Mouse (Mus musculus): ENCODE results near the gene Cald1.

The Cald1 gene

DNA sequence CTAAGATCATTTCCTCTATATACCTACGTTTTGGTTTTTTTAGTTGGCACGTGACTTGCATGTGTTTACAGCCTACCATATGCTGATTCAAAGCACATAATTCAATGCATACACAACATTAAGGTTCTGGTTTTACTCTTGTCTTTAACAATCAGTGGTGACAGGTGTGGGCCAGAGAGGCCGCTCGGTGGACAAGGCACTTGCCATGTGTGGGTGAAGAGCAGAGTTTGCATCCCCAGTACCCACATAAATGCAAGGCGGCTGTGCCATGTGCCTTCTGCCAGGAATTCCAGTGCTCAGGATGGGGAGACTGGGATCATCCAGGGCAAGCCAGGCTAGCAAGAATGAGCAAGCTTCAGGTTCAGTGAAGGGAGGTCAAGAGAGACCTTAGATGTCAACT is 14.8 kb downstream of the Cald1 start:
- no peak for DNase-seq (ENCODE audit: low spot score)

DNA sequence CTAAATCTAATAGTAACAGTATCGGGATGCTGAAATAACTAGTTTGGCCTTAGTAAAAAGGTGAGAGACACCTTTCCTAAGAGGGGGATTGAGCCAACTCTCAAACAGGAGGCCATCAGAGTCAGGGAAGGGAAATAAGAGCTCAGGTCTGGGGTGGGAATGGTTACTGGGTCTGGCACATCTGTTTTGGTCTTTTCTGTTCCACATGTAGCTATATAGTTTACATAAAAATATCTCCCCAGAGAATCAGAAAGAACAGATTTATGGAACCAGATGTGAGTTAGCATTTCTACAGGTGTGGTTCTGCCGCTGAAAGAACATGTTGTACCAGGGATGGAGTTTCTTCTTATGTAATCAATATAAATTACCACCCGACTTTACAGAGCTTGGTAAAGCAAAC is 17.1 kb downstream of the Cald1 start:
- DNase-seq (ENCODE audit: low spot score), result no peak

DNA sequence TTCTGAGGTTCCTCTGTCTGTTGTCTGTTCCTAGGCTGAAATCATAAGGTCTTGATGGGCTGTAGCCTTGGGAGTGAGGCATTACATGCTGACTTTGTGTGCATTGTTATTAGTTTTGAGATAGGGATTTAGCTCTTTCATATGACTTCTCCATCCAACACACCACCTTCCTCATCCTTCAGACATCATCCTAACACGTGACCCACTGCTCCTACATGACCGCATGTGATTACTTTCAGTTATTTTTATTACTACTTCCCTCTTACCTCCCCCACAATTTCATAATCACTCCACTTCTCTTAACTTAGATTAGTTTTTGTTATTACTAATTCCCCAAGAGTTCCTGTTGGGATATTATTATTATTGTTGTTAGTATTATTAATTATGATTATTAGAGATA is 21.2 kb downstream of the Cald1 start:
- DNase-seq (ENCODE audit: low spot score), result no peak

GRCm38 (mm10) chr6:34620242-34620641 is 21.9 kb downstream of the Cald1 start:
- no peak for DNase-seq (ENCODE audit: low spot score)

DNA sequence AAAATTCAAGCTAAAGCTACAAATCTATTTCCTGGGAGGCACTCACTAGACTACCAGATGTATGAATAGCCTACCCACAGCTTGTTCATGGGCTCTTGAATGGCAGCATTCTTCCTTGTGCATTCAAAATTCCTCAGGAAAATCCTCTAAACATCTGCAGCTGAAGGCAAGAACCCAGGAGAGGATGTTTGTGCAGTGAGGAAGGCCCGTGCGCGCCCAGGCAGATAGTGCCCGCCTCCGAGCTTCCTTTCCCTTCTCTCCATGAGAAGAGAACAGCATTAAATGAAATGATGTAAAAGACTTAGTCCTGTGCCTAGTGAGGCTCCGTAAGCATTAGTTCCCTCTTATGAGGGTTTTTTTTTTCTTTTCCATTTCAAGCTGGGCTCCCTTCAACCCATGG is 24.6 kb downstream of the Cald1 start:
- DNase-seq (ENCODE audit: low spot score), result no peak

GRCm38 (mm10) chr6:34623290-34623689 is 25.0 kb downstream of the Cald1 start:
- no peak for DNase-seq (ENCODE audit: low spot score)

- DNase-seq (ENCODE audit: low spot score), result no peak
Measured at GRCm38 (mm10) chr6:34624536-34624935, 26.2 kb downstream of the Cald1 start.

DNA sequence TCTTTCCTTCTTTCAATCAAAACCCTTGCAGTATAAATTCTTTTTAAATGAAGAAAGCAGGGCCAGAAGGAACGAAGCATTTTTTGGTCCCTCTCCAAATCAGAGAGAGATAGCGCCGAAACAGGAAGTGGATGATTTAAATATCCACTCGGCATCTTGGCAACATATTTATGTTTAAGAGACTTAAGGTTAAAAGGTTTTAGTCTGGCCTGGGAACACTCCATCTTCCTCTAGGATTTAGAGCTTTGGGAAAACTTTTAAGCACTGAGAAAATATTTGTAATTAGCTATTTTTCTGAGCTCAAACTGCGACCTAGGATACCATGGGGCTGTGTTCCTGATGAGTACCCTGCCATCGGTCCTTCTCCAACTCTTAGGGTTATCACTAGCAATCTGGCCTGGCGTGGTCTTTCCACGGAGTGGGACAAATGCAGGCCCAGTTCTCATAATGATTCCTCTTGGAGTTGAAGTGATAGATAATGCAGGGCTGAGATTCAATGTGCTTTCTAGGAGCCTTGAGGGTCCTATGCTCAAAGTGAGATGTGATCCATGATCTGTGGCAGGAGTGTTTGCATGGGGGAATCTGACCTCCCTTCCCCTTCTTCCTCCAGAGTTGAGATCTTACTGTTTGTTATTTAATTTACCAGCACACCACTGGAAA is 28.4 kb downstream of the Cald1 start:
- no peak for DNase-seq (ENCODE audit: low spot score)

- DNase-seq (ENCODE audit: low spot score), result no peak
Measured at GRCm38 (mm10) chr6:34628131-34628530, 29.8 kb downstream of the Cald1 start.

DNA sequence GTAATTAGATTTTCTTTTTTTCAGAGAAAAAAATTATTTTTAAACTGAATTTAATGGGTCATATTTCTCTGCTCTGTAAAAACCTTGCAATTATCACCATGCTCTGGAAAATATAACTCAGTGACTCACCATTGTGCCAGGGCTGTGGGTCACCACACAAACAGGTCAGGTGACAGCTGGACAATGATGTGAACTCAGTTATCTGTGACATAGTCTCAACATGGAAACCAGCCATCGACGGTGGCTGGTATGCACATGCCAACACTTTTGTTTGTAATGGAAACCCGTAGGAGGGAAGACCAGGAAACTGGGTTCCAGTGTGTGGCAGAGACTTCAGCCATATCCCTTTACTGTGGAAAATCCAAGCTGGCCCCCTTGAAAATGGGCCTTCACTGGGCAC is 35.5 kb downstream of the Cald1 start:
- DNase-seq (ENCODE audit: low spot score), result no peak

GRCm38 (mm10) chr6:34637588-34638438 is 39.5 kb downstream of the Cald1 start:
- DNase-seq (ENCODE audit: low spot score), result no peak

DNA sequence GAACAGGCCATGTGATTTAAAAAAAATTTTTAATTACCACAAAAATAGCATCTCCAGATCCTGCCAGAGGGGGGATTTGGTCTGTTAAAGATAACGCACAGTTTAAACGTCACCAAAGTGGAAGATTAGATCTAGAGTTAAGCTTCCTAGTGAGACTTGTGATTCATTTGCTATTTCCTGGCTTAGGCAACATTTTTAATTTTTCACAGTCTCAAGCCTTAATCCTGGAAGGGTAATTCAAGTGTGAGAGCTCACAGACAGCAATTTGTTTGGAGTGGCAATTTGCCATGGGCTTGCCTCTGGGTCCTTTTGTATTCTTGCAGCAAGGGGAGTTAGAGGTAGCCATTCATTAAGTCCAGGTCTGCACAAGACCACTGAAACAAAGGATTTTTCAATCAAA is 40.4 kb downstream of the Cald1 start:
- DNase-seq (ENCODE audit: low spot score), result peak; percentile 9

GRCm38 (mm10) chr6:34640226-34640625 is 41.9 kb downstream of the Cald1 start:
- no peak for DNase-seq (ENCODE audit: low spot score)

DNA sequence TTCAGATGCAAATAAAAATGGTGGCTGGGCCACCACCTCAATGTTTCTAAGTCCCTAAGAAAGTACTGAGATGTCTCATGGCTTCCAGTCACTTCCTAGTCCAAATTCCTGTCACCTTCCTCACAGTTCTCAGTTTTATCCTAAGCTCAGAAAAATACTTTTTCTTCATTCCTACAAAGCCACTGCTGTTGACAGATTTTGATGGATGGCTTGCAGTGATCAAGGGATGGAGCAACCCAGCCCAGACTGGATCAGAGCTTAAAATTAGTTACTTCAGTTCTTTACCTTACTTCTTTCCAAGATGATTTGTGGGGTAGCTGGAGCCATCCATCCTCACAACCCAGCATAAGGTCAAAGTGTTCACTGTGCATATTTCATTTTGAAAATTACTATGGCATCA is 42.8 kb downstream of the Cald1 start:
- no peak for DNase-seq (ENCODE audit: low spot score)

- no peak for DNase-seq (ENCODE audit: low spot score)
Measured at GRCm38 (mm10) chr6:34642075-34642547, 43.8 kb downstream of the Cald1 start.

GRCm38 (mm10) chr6:34648017-34648787 is 49.9 kb downstream of the Cald1 start:
- no peak for DNase-seq (ENCODE audit: low spot score)

DNA sequence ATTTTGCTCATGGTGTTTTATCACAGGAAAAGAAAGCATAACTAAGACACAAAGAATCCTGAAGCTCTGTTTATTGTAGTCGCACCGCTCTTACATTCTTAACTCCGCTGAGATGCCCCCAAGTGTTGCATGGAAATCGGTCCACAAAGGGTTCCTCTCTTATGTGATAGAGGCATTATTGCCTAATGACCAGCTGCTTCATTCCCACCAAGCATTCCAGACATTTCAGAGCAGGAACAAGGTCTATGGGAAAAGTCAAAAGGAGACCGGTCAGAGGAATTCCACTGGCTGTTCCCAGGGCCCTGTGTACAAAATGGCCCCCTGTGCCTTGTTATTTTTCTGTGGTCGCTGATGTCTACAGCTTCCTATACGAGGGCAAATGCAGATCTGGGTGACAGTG is 53.0 kb downstream of the Cald1 start:
- DNase-seq (ENCODE audit: low spot score), result no peak

DNA sequence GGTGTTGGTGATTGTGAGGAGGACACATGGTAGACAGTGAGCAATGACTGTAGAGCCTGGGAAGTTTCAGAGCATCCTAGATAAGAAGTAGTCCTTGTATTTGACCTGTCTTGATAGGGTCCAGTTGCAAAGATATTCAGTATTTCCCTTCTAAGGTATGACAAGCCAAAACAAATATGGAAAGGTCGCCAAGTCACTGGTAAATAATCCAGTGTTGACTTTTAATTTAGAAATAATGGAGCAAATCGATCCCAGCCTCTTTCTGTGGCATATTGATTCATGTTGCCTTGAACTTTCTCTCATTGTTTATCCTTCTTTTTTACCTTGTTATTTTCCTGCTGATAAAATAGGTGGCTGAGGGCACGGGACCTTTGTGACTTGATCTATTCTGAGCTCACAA is 57.4 kb downstream of the Cald1 start:
- no peak for DNase-seq (ENCODE audit: low spot score)

DNA sequence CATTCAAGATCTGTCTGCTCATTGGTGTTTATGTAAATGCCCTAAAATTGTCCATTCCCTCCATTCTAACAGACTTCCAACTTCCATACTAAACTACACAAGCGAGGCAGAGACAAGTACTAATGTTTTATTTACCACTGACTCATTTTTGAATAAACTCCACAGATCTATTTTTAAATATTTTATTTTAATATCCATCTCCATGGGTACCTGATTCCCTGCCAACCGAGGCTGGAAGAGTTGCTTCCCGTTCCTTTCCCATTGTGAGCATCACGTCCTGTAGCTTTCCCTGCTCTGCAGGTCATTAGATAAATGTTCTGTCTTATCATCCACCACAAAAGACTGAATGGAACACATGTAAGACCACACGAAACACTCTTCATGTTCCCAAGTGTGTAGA is 60.5 kb downstream of the Cald1 start:
- DNase-seq (ENCODE audit: low spot score), result no peak

DNA sequence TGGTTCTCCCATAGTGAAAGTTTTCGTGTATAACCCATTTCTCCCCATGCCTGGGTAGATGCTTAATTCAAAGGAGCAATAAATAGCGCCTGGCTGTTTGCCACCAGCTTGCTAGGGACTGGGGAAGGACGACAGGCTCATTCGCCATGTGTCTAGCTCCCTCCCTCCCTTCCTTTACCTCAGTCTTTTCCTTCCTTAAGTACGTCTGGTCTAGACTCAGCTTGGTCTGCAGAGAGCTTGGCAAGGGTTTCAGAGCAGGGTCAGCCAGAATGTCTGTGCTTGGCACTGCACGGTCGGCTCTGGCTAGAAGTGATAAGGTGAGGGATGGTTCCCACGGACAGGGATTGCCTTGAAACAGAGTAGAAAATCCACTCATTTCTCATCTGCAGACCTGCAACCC is 62.4 kb downstream of the Cald1 start:
- DNase-seq (ENCODE audit: low spot score), result peak; percentile 15

DNA sequence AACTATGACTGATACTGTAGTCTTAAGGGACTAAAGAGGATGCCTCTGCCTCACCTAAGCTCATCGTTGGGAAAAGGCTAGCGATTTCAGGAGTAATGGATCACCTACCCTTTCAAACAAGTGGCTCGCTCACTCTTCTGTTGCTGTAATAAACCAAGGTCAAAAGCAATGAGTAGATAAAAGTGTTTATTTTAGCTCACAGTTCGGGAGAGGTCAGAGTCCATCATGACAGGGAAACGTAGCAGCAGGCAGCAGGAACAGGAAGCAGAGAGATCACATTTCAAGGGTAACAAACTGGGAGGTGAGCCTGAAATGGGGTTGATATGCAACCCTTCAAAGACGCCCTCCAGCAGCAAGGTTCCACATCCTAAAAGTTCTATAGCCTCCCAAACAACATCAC is 64.3 kb downstream of the Cald1 start:
- no peak for DNase-seq (ENCODE audit: low spot score)

DNA sequence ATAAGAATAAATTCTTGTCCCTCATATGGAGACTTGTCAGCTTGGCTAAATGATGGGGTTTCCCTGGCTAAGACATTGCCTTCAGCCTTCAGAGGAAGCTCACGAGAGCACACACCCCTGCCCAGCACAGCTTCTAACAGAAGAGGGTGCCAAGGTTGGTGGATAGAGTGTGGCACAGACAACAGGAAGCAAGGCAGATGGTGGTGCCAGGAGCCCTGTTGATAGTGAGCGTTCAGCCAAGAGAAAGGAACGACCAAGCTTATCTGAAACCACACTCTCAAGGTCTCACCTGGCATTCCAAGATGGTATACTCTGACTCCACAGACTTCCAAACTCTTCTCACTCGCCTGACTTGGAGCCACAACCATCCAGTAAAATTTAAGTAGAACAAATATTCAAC is 66.0 kb downstream of the Cald1 start:
- no peak for DNase-seq (ENCODE audit: low spot score)

DNA sequence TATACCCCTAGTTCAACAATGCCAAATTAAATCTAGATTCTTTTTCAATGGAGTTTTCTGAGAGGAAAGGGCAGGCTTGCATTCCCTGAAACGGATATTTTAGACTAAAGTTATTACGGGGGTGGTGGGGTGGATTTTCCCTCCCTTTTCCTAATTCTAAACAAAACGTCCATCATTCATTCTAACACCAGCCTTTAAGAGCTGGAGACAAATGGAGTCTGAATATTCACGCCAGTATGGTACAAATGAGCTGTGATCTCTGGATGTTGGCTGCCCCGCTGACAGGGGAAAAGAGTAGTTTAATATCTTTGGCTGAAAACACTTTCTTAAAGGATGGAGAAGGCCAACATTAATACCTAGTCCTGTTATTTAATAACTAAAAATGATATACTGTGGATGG is 66.4 kb downstream of the Cald1 start:
- DNase-seq (ENCODE audit: low spot score), result no peak

Measured in urinary bladder, postnatal 14 days (tissue).